Mouse (Mus musculus) 3T3-L1 (cell line): ENCODE data around the gene Tmem213.

Experiments used
- DNase-seq: peaks from one replicate; pipeline ENCODE4 v3.0.0-alpha.2; 2015; ENCODE audit warnings: low read depth, low spot score

Tmem213 gene

GRCm38 (mm10) chr6:38109160-38109795 lies at the start of gene Tmem213:
TSS of gene Tmem213 (plus strand) at chr6:38109255.
- no peak for DNase-seq

- DNase-seq = no peak
These were observed 44.4 kb upstream of the Tmem213 start for GRCm38 (mm10) chr6:38064621-38065020.

- no peak for DNase-seq
These were observed 43.9 kb upstream of the Tmem213 start for GRCm38 (mm10) chr6:38065122-38065500.

- no peak for DNase-seq
These were observed 43.4 kb upstream of the Tmem213 start for GRCm38 (mm10) chr6:38065501-38066122.

GRCm38 (mm10) chr6:38066215-38066614 lies 42.8 kb upstream of the Tmem213 start:
- peak; percentile 94 for DNase-seq

GRCm38 (mm10) chr6:38071256-38071655 lies 37.8 kb upstream of the Tmem213 start:
- no peak for DNase-seq

GRCm38 (mm10) chr6:38072137-38072796 lies 36.8 kb upstream of the Tmem213 start:
- peak; percentile 68 for DNase-seq

- no peak for DNase-seq
These were observed 35.5 kb upstream of the Tmem213 start for GRCm38 (mm10) chr6:38073592-38073991.

- DNase-seq = no peak
These were observed 28.7 kb upstream of the Tmem213 start for GRCm38 (mm10) chr6:38080364-38080763.

- peak; percentile 96 for DNase-seq
These were observed 27.2 kb upstream of the Tmem213 start for GRCm38 (mm10) chr6:38081727-38082341.

GRCm38 (mm10) chr6:38083204-38083603 lies 25.9 kb upstream of the Tmem213 start:
- DNase-seq = no peak

- DNase-seq = no peak
These were observed 21.6 kb upstream of the Tmem213 start for GRCm38 (mm10) chr6:38087242-38088026.

- DNase-seq = peak; percentile 94
These were observed 16.5 kb upstream of the Tmem213 start for GRCm38 (mm10) chr6:38092539-38092938.

GRCm38 (mm10) chr6:38094701-38095100 lies 14.4 kb upstream of the Tmem213 start:
- DNase-seq = peak; percentile 78

- DNase-seq = no peak
These were observed 12.1 kb upstream of the Tmem213 start for GRCm38 (mm10) chr6:38096961-38097370.

GRCm38 (mm10) chr6:38102216-38102795 lies 6.7 kb upstream of the Tmem213 start:
- no peak for DNase-seq

GRCm38 (mm10) chr6:38103775-38104174 lies 5.3 kb upstream of the Tmem213 start:
- no peak for DNase-seq

- no peak for DNase-seq
These were observed 3.1 kb upstream of the Tmem213 start for GRCm38 (mm10) chr6:38105924-38106323.

GRCm38 (mm10) chr6:38108449-38108848 lies 606 bp upstream of the Tmem213 start:
- no peak for DNase-seq

GRCm38 (mm10) chr6:38109871-38110270 lies 816 bp downstream of the Tmem213 start:
- DNase-seq = no peak

- DNase-seq = no peak
These were observed 1.8 kb downstream of the Tmem213 start for GRCm38 (mm10) chr6:38110859-38111258.
